Mouse (Mus musculus): ENCODE data around the gene Nisch.

Nisch gene

DNA sequence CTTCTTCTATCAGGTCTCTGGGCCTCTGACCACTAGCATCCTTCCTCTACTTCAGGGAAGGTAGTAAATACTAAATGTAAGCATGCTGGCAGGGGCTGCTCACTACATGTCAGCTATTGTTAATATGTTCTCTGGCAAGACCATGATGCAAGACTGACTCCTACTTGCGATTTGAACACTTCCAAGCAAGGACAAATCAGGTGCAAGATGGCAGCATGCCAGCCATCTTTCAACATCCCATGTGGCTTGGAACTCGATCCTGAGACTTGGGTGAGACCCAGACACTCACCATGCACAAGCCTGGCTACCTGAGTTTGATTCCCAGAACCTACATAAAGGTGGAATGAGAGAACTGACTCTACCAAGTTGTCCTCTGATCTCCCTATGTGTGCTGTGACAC lies 24.8 kb downstream of the Nisch start:
- DNase-seq (ENCODE audit: low read depth, low spot score): no peak

DNA sequence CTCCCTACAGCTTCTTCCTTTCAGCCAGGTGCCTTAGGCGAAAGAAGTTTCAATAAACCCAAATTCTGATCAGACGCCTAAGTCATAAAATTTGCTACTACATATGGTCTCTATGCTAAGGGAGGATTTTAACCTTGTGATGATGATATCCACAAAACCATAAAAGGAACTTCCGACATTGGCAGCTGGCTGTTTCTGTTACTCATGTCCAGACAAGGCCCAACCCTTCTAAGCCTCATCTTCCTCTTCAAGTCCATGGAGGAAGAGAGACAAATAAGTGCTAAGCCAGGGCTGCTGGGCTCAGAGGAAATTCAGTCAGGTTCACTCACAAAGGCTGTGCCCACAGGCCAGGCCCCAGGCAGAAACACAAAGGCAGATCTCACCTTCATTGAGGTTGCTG lies 27.4 kb downstream of the Nisch start:
- no peak for DNase-seq (ENCODE audit: low read depth, low spot score)

DNA sequence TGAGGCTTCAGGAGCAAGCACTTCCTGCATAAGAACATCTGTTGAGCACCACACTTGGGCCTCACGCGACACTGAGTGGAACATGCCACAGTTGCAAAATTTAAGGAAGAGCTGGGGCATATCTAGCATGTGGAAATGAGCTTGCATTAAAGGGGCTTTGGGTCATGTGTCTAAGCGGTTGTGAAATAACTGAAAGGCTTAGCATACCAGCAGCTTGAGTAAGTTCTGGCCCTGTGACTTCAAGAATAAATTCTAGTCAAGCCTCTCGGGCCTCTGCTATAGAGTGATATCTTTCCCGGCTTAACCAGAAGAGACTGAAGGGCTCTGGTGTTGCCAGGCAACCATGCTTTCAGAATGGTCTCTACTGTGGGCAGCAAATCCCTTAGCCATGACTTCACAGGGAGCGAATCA lies 28.0 kb downstream of the Nisch start:
- DNase-seq (ENCODE audit: low read depth, low spot score): no peak

DNA sequence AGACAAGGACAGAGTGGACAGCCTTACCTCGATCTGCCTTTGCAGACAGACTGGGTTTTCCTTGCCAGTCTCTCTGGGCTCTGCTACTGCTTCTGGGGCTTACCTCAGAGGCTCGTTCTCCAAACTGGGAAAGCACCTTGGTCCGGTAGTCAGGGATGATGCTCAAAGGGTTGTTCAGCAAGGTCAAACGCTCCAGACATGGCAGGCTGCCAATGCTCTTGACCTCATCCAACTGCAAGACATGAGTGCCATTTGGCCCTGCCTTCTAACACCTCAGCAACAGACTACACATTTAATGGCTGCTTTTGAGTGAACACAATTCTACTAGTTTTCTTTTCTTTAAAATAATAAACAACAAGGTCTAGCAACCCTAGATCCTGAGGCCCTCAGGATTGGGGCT lies 30.1 kb downstream of the Nisch start:
- no peak for DNase-seq (ENCODE audit: low read depth, low spot score)

DNA sequence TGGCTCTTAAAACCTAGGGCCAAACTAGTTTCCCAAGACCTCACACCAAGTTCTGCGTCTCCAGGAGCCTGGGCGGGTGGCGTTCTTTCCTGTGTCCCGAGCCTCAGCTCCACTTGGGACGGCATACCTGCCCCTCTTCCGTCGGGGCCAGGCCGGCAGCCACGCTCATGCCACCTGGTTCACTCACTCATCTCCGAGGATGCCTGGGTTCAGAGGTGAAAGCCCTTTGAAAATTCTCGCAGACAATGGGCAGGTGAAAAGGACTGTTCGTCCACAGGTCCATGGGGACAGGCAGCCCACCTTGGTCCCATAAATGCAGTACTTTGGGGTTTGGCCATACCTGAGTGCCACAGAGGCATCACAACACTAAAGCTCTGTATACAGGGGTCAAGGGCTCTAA lies 32.6 kb downstream of the Nisch start:
- no peak for DNase-seq (ENCODE audit: low read depth, low spot score)

DNA sequence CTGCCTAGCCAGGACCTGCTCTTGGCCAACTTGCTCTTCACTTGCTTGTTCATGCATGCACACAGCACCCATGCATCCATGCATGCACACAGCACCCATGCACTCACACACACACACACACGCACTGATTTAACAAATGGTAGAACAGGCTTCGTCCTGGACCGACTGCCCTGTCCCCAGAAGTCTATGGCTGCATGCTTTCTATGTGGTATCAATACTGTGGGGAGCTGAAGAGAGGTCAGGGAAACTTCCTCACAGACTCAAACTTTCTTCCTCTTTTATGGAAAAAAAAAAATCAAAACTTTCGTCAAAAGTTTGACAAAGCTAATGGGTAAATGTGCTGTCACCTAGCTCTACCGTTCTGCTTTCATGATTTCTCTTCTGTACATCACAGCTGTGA lies 33.2 kb downstream of the Nisch start:
- no peak for DNase-seq (ENCODE audit: low read depth, low spot score)

DNA sequence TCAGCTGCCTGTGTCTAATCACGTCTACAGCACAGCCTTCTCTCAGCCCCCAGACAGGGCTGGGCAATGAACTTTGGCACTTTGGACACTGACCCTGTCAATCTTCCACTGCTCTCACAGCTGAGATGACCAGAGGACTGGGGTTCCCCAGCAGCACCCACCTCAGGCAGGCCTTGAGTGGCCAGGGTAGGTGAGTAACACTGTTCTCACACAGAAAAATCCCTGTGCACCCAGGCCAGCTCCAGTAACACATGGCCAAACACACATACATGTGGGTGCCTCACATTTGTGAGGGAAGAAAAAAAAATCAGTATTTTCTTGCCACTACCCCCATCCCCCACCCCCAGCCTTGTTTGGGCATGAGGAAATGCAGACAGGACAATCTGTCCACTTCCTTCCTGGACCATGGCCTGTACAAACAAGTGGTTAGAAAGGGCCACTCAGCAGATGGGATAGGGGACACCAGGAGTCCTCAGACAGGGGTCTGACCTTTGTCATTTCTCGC lies 33.9 kb downstream of the Nisch start:
- no peak for DNase-seq (ENCODE audit: low read depth, low spot score)

DNA sequence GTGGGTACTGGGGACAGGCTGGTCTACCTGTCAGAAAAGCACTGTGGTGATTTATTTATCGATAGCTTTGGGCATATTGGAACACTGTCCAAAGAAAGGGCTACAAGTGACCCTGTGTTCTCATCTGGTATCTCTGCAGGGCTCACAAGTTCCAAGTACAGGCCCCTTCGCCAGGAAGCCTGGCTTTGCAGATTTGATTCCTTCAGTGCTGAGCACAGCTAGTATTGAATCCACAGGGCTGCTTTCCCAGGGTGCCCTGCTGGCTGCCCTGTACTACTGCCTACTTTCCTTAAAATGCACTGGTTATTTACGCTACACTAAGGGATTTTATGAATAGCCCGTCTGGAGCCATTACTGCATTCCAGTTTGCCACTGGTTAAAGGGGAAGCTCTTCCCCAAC lies 35.2 kb downstream of the Nisch start:
- no peak for DNase-seq (ENCODE audit: low read depth, low spot score)

DNA sequence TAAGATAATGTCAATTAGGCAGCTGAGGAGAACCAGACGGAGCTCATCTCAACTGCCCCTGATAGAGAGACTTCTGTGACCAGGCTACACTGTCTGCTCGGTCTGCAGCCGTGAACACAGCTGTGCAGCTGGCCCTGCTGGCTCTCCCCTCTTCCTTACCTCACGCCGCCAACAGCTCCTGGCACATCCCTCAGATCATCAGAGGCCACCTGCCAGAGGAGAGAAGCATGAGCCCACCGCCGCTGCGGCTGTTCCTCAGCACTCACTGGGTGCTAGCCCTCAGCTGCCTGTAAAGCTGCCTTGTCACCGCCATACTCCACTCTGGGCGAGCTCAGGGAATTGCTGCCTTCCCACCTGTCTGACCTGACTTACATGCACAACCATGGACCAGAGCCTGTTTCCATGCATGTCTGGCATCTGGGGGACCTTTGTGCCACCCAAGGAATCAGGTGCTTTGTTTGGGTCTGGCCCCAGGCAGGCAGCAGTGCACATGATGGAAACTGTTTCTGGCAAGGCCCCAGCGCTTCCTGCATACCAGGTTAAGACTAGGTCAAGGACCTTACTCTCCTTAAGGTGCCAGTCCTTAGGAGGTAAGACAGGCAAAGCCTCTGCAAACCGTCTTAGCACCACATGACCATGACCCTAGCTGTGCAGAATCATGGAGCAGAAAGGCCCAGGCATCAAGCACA lies 36.9 kb downstream of the Nisch start:
- DNase-seq (ENCODE audit: low read depth, low spot score): no peak

DNA sequence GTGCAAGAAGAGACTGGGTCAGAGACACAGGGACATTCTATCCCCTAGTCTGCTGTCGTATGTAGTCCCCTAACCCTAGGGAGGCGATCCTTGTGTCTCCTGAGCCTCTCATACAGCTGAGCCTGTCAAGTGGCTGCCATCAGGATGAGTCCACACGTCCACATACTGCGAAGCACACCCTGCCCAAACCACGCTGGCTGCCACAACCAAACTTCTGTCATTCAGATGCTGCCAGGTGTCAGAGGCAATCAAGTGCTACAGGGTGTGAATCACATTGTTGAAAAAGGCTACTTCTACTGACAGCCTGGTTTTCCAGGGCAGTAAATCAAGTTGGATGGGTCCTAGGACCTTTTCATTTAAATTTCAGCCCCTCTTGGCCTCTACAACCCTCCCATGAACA lies 39.0 kb downstream of the Nisch start:
- DNase-seq (ENCODE audit: low read depth, low spot score): no peak

DNA sequence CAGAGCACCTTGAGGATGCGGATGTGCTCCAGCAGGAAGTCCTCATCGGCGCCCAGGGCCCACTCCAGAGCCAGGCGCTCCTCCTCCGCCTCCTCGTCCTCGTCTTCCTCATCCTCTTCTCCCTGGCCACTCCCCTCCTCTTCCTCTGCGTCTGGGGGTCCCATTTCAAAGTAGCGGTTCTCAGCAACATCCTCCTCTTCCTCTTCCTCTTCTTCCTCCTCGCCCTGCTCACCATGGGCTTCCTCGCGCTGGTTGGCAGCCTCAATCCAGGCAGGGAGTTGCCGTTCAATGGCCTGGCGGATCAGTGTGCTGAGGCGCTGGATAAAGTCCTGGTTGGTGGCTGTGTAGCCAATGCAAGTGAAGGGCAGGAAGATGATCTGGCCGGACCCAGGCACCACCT lies 39.5 kb downstream of the Nisch start:
- no peak for DNase-seq (ENCODE audit: low read depth, low spot score)

DNA sequence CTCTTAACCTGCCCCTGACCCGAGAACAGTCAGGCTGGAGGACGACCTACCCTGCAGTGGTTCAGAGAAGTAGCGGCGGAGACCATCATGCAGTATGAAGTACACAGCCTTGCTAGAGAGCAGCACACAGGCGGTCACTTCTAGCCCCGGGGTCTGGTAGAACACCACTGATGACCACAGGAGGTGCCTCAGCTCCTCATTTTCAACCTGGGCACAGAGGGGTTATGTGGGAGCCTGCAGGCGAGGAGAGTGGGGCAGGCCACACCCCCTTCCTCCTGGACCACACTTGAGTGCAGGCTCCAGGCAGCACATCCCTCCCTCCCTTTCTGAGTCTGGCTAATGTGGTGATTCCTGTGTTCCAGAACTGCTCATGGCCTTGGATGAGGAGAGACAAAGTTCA lies 43.2 kb downstream of the Nisch start:
- no peak for DNase-seq (ENCODE audit: low read depth, low spot score)

DNA sequence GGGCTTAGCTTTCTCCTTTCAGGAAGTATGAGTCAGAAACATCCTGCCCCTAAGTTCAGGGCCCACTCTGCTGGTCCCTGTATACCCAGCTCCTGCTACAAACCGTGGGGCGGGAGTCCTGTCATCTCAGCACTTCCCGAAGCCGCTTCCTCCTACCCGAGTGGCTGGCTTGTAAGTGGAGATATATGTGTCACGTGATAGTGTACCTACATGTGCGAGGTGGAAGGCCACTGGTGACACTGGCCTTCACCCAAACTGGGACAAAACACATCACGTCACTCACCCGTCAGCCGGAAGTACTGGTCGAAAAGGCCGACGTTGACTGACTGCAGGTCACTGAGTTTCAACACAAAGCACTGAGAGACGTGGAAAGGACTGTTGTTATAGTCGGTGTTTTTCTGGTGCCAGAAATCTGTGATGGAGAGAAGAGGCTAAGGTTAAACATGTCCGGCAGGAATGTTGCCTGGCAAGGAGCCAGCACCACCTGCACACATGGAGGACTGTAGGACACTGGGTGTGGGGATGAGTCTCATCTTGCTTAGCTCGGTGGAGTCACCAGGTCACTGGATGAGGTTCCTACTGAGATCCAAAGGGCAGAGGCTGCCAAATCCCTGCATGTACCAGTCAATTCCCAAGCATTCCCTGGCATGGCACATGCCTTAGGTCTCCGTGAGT lies 43.8 kb downstream of the Nisch start:
- DNase-seq (ENCODE audit: low read depth, low spot score): no peak

DNA sequence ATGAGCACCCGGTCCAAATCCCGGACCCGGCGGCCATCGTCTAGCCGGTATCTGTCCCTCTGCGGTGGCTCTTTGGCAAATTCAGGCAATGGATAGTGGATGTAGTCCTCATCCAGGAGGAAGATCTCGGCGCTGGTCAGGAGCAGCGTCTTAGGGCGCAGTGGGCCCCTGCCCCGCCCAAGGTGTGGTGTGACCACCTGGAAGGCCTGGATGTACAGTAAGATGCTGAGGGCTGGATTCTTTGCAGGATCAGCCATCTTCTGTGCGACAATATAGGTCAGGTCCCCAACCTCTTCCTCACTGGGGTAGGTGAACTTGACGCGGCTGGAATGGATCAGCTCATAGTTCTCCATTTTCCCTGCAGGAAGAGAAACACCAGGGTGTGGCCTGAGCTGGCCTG lies 44.9 kb downstream of the Nisch start:
- DNase-seq (ENCODE audit: low read depth, low spot score): no peak

DNA sequence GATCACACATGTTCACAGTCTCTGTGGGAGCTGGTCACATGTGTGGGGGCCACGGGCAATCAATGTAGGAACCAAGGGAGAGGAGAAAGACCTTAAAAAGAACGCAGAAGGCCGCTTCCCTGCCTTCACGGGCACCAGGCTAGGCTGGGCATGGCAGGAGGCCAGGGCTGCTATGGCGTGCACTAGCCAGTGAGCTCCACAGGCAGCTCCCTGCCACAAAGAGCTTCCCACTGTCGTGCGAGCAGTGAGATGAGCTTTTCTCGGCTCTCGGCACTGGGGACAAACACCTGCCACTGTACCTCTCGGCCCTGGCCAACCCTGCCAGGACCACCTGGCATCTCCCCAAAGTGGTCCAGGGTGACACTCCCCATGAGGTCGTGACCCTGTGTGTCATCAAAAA lies 45.4 kb downstream of the Nisch start:
- no peak for DNase-seq (ENCODE audit: low read depth, low spot score)

DNA sequence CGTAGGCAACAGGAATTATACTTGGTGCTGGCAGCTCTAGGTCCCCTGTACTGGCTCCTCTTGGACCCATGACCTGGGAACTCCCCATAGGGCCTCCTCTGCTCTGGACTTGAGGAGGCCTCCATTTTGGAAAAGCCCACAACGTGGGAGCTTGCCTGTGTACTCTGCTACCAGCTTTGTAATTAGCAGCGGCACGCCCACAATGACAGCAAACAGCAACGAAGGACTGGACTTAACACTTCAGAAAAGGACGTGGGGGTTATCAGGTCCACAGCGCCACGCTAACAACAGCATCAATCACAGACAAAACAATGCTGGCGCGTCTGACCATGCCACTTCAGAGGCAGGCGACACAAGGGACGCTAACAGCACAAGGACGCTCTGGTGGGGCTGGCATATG lies 45.8 kb downstream of the Nisch start:
- DNase-seq (ENCODE audit: low read depth, low spot score): no peak

DNA sequence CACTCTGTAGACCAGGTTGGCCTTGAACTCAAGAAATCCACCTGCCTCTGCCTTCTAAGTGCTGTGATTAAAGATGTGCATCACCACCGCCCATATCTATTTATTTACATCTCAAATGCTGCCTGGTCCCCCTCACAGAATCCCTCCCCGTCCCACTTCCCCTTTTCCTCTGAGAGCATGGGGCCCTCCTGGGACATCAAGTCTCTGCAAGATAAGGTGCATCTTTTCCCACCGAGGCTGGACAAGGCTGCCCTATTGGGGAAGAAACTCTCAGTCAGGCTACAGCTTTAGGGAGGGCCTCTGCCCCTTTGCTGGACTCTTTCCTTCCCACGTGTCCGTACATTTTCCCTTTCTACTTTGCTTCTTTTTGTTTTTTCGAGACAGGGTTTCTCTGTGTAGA lies 47.2 kb downstream of the Nisch start:
- no peak for DNase-seq (ENCODE audit: low read depth, low spot score)

DNA sequence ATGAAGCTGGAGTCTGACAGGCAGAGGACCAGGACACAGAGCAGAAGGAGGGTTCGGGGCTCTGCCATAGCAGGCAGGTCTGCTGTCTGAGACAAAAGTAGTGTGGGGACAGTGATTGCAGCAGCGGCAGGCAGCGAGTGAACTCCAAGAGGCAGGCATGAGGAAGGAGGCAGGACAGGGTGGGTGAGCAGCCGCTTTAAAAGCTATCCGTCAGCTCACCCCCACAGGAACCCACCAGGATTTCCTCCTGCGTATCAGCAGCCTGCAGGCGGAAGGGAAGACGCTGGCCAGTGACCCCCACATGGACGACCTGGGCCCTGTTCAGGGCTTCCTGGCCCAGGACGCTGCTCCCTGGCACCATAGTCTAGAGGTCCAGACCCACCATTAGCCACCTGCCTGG lies 48.3 kb downstream of the Nisch start, which contains the start of gene Stab1:
Gene Stab1, minus strand, starts transcription at position 217 of the 400 bp plus-strand sequence.
- DNase-seq (ENCODE audit: low read depth, low spot score): no peak

DNA sequence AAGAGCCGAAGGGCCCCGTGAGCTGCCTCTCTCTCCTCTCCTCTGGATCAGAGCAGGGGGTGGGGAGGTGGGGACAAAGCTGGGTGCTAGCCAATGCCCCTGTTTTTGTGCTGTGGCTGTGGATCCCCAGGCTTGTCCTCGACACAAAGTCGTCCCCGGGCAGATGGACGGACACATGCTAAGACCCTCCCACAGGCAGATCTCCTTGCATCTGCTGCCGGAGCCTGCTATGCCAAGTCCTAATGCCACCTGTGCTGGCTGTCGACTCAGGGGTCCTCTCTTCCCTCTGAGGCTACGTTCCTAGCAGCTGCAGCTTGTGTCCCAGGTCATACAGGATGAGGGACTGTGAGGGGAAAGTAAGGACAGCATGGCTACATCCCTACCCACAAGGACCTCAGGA lies 49.9 kb downstream of the Nisch start:
- DNase-seq (ENCODE audit: low read depth, low spot score): no peak

DNA sequence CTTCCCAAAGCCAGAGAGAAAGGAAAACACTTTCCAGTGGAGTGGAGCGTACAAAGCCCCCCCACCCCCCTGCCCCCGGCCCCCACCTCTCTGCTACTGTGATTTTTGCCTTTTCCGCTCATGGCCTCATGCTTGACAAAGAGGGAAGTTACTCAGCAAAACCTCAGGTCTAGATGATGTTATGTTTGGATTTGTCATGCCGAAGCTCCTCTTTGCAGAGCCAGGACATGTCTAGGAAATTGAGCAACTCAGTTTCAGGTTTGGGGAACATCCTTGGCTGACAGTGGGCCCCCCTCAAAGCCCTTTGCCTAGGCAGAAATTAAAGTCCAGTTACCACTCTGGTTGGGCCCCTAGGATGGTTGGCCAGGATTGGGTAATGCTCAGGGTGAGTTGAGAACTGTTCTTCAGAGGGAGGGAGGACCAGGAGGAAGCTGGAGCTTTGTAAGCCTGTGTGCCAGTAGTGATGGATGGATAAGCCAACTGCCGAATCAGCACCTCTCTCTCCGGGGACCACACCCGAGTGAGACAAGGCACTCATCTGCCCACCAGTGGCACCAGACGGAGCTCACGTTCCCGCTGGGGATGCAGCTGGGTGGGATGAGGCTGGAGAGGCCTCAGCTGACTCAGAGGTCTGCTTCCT lies 50.6 kb downstream of the Nisch start:
- no peak for DNase-seq (ENCODE audit: low read depth, low spot score)

DNA sequence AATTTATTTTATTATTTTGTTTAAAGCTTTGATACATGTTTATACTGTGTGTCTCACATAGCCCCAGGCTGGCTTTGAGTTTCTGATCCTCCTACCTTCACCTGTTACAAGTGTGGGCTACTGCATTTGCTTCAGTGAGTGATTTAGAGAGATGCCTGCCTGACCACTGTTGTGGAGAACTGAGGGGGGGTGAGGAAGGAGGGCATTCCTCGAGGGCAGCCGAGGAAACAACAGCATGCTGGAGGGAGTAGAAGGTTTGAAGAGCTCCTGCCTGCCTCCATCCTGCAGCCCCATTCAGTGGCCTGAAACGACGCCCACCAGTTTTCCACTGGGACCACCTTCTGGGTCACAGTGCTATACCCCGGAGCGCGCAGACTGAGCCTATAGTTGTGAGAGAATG lies 51.3 kb downstream of the Nisch start:
- DNase-seq (ENCODE audit: low read depth, low spot score): no peak

DNA sequence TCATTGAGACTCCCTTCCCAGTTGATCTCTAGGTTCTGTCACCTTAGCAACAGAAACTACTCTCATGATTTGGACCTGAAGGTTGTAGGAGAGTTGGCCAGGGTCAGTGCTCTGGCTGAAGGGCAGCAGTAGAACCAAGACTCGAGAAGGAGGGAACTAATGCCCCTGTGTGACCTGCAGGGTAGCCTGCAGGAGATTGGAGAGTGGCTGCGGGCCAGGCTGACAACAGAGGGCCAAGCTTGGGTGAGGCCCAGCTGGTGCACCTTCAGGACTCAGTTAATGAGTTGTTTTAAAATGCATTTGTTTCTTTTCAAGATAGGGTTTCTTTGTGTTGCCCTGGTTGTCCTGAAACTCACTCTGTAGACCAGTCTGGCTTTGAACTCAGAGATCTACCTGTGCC lies 51.7 kb downstream of the Nisch start:
- DNase-seq (ENCODE audit: low read depth, low spot score): no peak

DNA sequence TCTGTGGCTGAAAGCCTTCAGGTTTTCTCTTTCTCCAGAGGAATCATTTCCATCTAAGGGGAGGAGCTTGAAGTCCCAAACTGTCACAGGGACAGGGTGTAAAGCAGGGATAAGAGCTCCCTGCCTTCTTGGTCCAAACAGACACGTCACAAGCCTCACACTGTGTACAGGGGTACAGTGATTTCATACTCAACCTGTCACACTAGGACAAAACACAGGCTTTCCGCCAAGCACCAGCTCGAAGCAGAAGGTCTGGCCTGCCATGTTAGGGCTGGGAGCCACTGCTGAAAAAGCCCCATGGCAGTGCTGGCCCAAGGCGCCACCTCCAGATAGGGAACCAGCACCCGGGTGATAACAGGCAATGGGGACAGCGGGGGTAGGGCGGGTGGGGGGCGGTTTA lies 52.7 kb downstream of the Nisch start:
- no peak for DNase-seq (ENCODE audit: low read depth, low spot score)

Data from CD4-positive, CD25-positive, alpha-beta regulatory T cell, adult 2 months (primary cell).